Mouse (Mus musculus): ENCODE measurements around the gene Col27a1.

- TF ChIP-seq CTCF (IDR thresholded peaks at IDR 0.05; ENCODE audit: low read depth, low read length), result no peak
- no peak for TF ChIP-seq POLR2A (IDR thresholded peaks at IDR 0.05; ENCODE audit: insufficient read depth, low read length)
- no peak for TF ChIP-seq EP300 (IDR thresholded peaks at IDR 0.05; ENCODE audit: insufficient read depth, low read depth, low read length)
Measured at GRCm38 (mm10) chr4:63216566-63216965, 2.8 kb downstream of the Col27a1 start.

Measured in ES-Bruce4 (cell line).